Comparison of ENCODE assay signal across 8 mouse cellular contexts in genomic region chr12:29257735-29258547, GRCm38 (mm10).
A peak's percentile ranks its signal among the peaks of the same experiment; 100 is the strongest.
DNase-seq lines count a peak whose midpoint lies in the region; ATAC-seq lines count a peak whose summit lies in the region.

No protein-coding gene starts in this region.

- no peaks in the 10 kb centered on the region for H3K9me3 ChIP-seq in heart, embryonic 13.5 days
- H3K9me3 ChIP-seq in embryonic facial prominence, embryonic 11.5 days (replicated peaks; ENCODE audit: control insufficient read depth, low read length), result no peaks in the 10 kb centered on the region
- no peaks in the 10 kb centered on the region for H3K9me3 ChIP-seq in hindbrain, embryonic 14.5 days (ENCODE audit: control insufficient read depth, low read length)
- no peaks in the 10 kb centered on the region for H3K9me3 ChIP-seq in midbrain, embryonic 10.5 days (replicated peaks)
- no peaks in the 10 kb centered on the region for H3K9me3 ChIP-seq in stomach, embryonic 16.5 days (replicated peaks; ENCODE audit: control insufficient read depth, low read length)

- peaks cover 12% of the 10 kb centered on the region for H3K27me3 ChIP-seq in heart, embryonic 13.5 days (replicated peaks)
- H3K27me3 ChIP-seq in embryonic facial prominence, embryonic 11.5 days (ENCODE audit: control insufficient read depth, insufficient read depth, low read length), result no peaks in the 10 kb centered on the region
- no peaks in the 10 kb centered on the region for H3K27me3 ChIP-seq in hindbrain, embryonic 14.5 days (ENCODE audit: control insufficient read depth, insufficient read depth, low read length)
- H3K27me3 ChIP-seq in midbrain, embryonic 10.5 days (ENCODE audit: low read depth, poor library complexity, severe bottlenecking), result no peaks in the 10 kb centered on the region; the same call in 1 of the 2 replicates
- H3K27me3 ChIP-seq in stomach, embryonic 16.5 days (ENCODE audit: control insufficient read depth, insufficient read depth, low read length), result no peaks in the 10 kb centered on the region

- ATAC-seq in heart, embryonic 13.5 days (ENCODE audit: extremely low read depth, insufficient number of reproducible peaks, low FRiP score, low TSS enrichment), result no peak
- ATAC-seq in embryonic facial prominence, embryonic 11.5 days (replicated peaks; ENCODE audit: insufficient number of reproducible peaks, low FRiP score, low TSS enrichment, low read depth), result peak; percentile 69
- ATAC-seq in hindbrain, embryonic 14.5 days (ENCODE audit: low FRiP score), result peak; percentile 80
- peak; percentile 67 for ATAC-seq in stomach, embryonic 16.5 days (ENCODE audit: insufficient read depth, low FRiP score)

- DNase-seq in heart, adult 11 months, result no peak
- DNase-seq in embryonic facial prominence, embryonic 11.5 days (ENCODE audit: low spot score), result peak; percentile 65
- DNase-seq in hindbrain, embryonic 14.5 days (ENCODE audit: low spot score), result peak; percentile 77
- peak; percentile 53 to 54 for DNase-seq in left cerebral cortex, adult 18-20 months (ENCODE audit: low spot score in 2 of 2)
- peak; percentile 55 for DNase-seq in midbrain, embryonic 10.5 days (ENCODE audit: low spot score)
- no peak for DNase-seq in T-cell, adult 2 months (ENCODE audit: low spot score)

- peak overlapping the region; percentile 86 for H3K27ac ChIP-seq in heart, embryonic 13.5 days (replicated peaks)
- H3K27ac ChIP-seq in embryonic facial prominence, embryonic 11.5 days (replicated peaks; ENCODE audit: low read depth, low read length), result no peak overlapping the region; the same call in 1 of the 2 replicates
- H3K27ac ChIP-seq in hindbrain, embryonic 14.5 days, result peak overlapping the region; percentile 89
- peak overlapping the region; percentile 82 for H3K27ac ChIP-seq in midbrain, embryonic 10.5 days (replicated peaks)
- H3K27ac ChIP-seq in stomach, embryonic 16.5 days (ENCODE audit: low read length), result no peak overlapping the region

- H3K4me1 ChIP-seq in heart, embryonic 13.5 days, result peaks cover 30% of the 10 kb centered on the region
- peaks cover 3% of the 10 kb centered on the region; the same call in 1 of the 2 replicates for H3K4me1 ChIP-seq in embryonic facial prominence, embryonic 11.5 days (ENCODE audit: control insufficient read depth, insufficient read depth, low read length)
- peaks cover 25% of the 10 kb centered on the region for H3K4me1 ChIP-seq in hindbrain, embryonic 14.5 days (replicated peaks; ENCODE audit: control insufficient read depth, insufficient read depth, low read length)
- H3K4me1 ChIP-seq in midbrain, embryonic 10.5 days, result peaks cover 26% of the 10 kb centered on the region
- peaks cover 8% of the 10 kb centered on the region for H3K4me1 ChIP-seq in stomach, embryonic 16.5 days (ENCODE audit: control insufficient read depth, insufficient read depth, low read length)

- 20% methylated on average over 16 of the region's 16 CpGs for WGBS in heart, embryonic 13.5 days
- 24% methylated on average over 16 of the region's 16 CpGs for WGBS in embryonic facial prominence, embryonic 11.5 days
- WGBS in hindbrain, embryonic 14.5 days, result 10% methylated on average over 16 of the region's 16 CpGs
- 35% methylated on average over 16 of the region's 16 CpGs for WGBS in midbrain, embryonic 10.5 days
- WGBS in stomach, embryonic 16.5 days, result 24% methylated on average over 16 of the region's 16 CpGs

- peak overlapping the region; percentile 30; the same call in 1 of the 2 replicates for H3K9ac ChIP-seq in heart, embryonic 13.5 days
- 0 out of 2 replicates have a peak overlapping the region, but pooled peaks have one; percentile 22 for H3K9ac ChIP-seq in embryonic facial prominence, embryonic 11.5 days (replicated peaks; ENCODE audit: low read length)
- H3K9ac ChIP-seq in hindbrain, embryonic 14.5 days, result peak overlapping the region; percentile 41
- no peak overlapping the region for H3K9ac ChIP-seq in stomach, embryonic 16.5 days (ENCODE audit: low read length)

- no peak overlapping the region for H3K4me3 ChIP-seq in heart, embryonic 13.5 days
- no peak overlapping the region for H3K4me3 ChIP-seq in embryonic facial prominence, embryonic 11.5 days (ENCODE audit: low read depth, low read length)
- no peak overlapping the region for H3K4me3 ChIP-seq in hindbrain, embryonic 14.5 days (replicated peaks; ENCODE audit: low read length)
- 0 out of 2 replicates have a peak overlapping the region, but pooled peaks have one; percentile 7 for H3K4me3 ChIP-seq in midbrain, embryonic 10.5 days
- no peak overlapping the region for H3K4me3 ChIP-seq in stomach, embryonic 16.5 days (replicated peaks; ENCODE audit: low read length)

- peak overlapping the region; percentile 51 for H3K4me2 ChIP-seq in heart, embryonic 13.5 days
- H3K4me2 ChIP-seq in embryonic facial prominence, embryonic 11.5 days (ENCODE audit: low read depth, low read length), result no peak overlapping the region
- peak overlapping the region; percentile 19 for H3K4me2 ChIP-seq in hindbrain, embryonic 14.5 days (replicated peaks)
- peak overlapping the region; percentile 24 for H3K4me2 ChIP-seq in stomach, embryonic 16.5 days (ENCODE audit: low read depth, low read length)

- H3K36me3 ChIP-seq in heart, embryonic 13.5 days, result no peaks in the 10 kb centered on the region
- H3K36me3 ChIP-seq in embryonic facial prominence, embryonic 11.5 days (replicated peaks; ENCODE audit: control insufficient read depth, insufficient read depth, low read depth, low read length), result no peaks in the 10 kb centered on the region
- H3K36me3 ChIP-seq in hindbrain, embryonic 14.5 days (replicated peaks; ENCODE audit: control insufficient read depth, insufficient read depth), result no peaks in the 10 kb centered on the region
- H3K36me3 ChIP-seq in midbrain, embryonic 10.5 days, result no peaks in the 10 kb centered on the region
- no peaks in the 10 kb centered on the region for H3K36me3 ChIP-seq in stomach, embryonic 16.5 days (ENCODE audit: control insufficient read depth, insufficient read depth, low read length)

Comparison
In these comparisons a context has a peak if more than half of its experiments do, and no peak if none do; other contexts are left out.
1. H3K27ac ChIP-seq: peak in heart, embryonic 13.5 days (single experiment), hindbrain, embryonic 14.5 days (single experiment) and midbrain, embryonic 10.5 days (single experiment); none in embryonic facial prominence, embryonic 11.5 days (single experiment) and stomach, embryonic 16.5 days (single experiment).
2. DNase-seq: peak in embryonic facial prominence, embryonic 11.5 days (single experiment), hindbrain, embryonic 14.5 days (single experiment), left cerebral cortex, adult 18-20 months (2 of 2) and midbrain, embryonic 10.5 days (single experiment); none in heart, adult 11 months (single experiment) and T-cell, adult 2 months (single experiment).